Mouse (Mus musculus) thymus, postnatal 0 days (tissue): Measurements from ENCODE around the gene Nrd1. TPM values are rescaled to one million over a fixed set of nuclear protein-coding genes. Genes with fewer than 3 reads are reported as not detected.

Experiments
- DNase-seq: peaks from one replicate; pipeline ENCODE4 v3.0.0-alpha.2; 2015; ENCODE audit warnings: low spot score
- polyA plus RNA-seq: library from polyadenylated mRNA; unstranded; fragments of >200 nt; fragmentation: Nextera tagmentation; extraction: Ambion mirVana; gene quantifications from 2 replicates; pipeline ENCODE4 v1.2.1, GENCODE M21; 2015

Gene Nrd1
- polyA plus RNA-seq, 1 experiment from 2014 or later = 52.5 TPM

DNA sequence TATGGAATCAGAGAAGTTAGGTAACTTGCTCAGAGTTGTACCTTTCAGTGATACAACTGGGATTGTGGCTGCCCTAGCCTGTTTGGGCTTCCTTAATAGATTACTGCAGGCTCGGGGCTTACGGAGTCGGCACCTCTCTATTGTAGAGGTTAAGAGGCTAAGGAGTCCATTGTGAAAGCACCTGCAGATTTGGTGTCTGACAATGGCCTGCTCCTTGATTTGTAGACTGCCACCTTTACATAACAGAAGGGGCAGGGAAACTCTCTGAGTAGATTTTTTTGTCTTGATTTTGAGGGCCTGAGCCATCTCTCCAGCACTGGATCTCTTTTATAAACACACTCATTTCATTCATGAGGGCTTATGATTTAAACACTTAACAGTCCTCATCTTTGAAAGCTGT is 26.1 kb downstream of the Nrd1 start:
- no peak for DNase-seq

DNA sequence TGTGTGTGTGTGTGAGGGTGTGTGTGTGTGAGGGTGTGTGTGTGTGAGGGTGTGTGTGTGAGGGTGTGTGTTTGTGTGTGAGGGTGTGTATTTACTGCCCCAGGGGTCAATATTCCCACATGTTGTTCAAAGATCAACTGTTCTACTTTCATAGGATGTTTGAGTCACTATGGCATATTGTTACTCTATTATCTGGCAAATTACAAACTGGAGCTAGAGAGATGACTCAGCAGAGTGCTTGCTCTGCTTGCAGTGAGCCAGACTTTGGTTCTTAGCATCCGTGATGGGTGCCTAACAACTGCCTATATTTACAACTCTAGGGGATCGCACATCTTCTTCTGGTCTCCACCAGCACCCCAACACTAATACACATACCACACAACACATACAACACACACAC is 29.4 kb downstream of the Nrd1 start:
- DNase-seq = no peak

- no peak for DNase-seq
These were observed 29.8 kb downstream of the Nrd1 start for GRCm38 (mm10) chr4:109030266-109030665.

GRCm38 (mm10) chr4:109036327-109036726 is 35.9 kb downstream of the Nrd1 start:
- peak; percentile 65 for DNase-seq

DNA sequence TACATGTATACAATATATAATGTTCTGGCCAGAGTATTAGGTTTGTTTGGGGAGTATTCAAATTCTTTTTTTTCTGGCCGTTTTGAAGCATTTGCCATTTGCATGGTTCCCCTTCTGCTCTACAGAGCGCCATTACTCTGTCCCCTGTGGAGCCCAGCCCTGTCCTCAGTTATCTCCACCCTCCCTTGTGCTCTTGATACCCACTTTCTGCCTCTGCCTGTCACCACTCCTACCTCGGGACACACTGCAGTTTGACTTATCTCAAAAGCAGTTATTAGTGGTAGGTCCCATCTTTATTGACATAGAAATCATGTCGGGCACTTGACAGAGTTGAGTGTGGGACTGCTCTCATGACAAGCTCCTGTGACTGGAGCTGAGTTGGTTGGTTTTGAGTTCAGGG is 42.3 kb downstream of the Nrd1 start:
- DNase-seq = no peak

DNA sequence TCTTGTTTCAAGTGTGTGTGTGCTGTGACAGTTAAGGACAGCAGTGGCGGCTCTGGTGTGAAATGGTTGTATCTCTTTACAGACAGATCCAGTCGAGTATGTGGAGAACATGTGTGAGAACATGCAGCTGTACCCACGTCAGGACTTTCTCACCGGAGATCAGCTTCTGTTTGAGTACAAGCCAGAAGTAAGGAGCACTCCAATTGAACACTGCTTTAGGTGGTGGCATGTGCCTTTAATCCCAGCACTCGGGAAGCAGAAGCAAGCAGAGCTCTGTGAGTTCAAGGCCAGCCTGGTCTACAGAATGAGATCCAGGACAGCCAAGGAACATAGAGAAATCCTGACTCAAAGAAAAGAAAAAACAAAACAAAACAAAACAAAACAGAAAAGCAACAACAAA is 42.8 kb downstream of the Nrd1 start:
- no peak for DNase-seq

GRCm38 (mm10) chr4:109043756-109044155 is 43.3 kb downstream of the Nrd1 start:
- no peak for DNase-seq

DNA sequence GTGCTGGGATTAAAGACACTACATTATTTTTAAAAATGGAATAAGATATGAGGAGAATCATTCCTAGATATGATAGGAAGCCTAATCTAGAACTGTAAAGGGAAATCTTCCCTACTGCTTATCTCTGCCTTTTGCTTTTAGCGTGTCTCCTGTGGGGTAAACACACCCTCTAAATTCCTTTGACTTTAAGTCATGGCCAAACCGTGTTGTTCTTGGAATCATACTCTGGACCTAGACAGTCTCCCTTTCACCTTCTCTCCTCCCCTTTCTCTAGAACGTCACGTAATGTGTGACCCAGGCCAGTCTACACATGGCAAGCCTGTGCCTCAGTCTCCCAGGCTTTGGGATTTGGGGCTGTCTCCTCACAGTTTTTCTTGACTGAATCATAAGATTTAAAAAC is 47.8 kb downstream of the Nrd1 start:
- no peak for DNase-seq

DNA sequence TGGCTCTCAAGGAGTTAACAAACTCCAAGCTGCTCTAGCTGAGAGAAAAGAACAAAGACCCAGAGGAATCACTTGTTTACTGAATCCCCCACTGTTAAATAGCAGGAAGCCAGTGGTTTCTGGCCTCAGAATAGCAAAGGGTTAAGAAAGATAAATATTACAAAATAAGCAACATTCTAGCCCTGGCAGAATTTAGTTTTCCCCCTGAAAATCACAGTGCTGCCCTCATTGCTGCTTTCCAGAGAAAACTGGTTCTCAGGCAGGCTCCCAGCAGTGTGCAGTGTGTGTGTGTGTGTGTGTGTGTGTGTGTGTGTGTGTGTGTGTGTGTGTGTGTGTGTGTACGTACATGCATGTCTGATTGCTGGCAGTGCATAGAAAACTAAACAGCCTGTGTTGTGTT is 51.8 kb downstream of the Nrd1 start:
- DNase-seq = no peak

DNA sequence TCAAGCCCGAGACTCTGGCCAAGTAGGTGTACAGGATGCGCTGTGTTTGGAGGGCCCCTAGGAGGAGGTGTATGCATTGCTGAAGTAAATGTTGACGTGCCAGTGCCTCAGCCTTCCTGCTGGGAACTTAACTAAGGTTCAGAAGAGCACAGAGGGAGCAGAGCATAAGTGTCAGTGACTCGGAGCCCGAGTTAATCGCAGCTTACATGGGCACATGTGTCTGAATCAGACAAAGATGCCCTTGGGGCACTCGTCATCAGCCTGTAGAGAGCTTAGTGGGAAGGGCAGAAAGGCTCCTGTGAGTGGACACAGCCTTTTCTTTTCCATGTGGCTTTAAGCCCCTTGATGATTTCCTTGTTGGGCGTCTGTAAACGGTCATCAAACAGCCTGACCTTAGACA is 53.5 kb downstream of the Nrd1 start:
- no peak for DNase-seq

- DNase-seq = no peak
These were observed 55.9 kb downstream of the Nrd1 start for GRCm38 (mm10) chr4:109056351-109056750.

GRCm38 (mm10) chr4:109057640-109058039 is 57.2 kb downstream of the Nrd1 start:
- no peak for DNase-seq

DNA sequence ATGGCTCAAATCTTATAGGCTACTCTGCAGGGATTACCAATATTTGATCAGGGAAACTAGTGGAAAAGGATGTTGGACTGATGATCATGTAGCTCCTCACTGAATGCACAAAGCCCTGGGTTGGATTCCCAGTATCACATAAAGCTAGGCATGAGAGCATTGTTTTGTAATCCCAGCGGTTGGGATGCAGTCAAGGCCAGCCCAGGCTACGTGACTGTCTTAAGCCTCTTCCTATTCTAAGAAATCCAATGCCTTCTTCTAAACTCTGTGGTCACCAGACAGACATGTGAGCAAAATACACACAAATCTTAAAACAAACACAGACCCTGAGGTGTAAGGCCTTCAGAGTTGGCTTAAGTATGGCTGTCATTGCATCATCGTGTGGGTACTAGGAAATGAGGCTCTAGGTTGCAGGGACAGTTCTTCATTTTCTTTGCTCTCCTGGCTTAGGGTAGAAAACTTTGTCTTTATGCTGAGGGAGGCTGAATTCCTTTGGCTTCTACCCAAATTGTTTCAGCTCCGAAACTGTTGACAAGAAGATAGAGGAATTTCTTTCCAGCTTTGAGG is 58.9 kb downstream of the Nrd1 start:
- DNase-seq = no peak

- DNase-seq = no peak
These were observed 64.5 kb downstream of the Nrd1 start for GRCm38 (mm10) chr4:109064941-109065340.

GRCm38 (mm10) chr4:109065714-109066113 is 65.3 kb downstream of the Nrd1 start:
- DNase-seq = no peak

DNA sequence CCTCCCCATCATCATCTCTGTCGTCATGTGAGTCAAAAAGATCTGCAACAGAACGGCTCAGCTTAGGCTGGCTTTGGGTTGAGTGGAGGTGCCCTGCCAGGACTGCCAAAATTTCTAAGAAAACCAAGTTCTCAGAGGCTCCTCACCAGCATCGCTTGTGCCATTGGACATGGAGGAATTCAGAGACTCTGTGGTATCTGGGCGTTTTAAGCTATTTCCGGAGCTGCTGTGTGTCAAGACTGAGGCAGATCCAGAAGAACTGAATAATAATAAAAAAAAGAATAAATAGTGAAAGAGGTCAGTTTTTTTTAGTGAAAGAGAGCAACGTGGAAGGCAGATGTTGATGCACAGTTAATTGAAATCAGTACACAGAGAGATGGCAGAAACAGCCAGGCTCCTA is 72.4 kb downstream of the Nrd1 start:
- DNase-seq = no peak

DNA sequence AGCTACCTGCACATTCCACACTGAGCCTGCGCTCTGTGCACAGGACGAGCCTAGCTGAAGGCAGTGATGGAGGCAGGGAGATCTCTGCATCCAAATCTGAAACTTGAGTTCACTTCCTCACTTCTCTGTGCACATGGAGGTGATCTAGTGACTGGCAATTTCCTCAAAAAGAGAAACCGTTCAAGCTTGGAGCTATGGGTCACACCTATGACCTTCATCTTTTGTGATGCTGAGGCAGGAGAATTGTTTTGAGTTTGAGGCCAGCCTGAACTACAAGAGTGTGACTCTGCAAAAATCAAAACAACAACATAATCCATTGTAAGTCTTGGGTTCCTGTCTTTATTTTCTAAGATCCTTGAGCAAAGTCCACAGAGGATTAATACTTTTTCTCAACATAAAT is 72.8 kb downstream of the Nrd1 start:
- no peak for DNase-seq

DNA sequence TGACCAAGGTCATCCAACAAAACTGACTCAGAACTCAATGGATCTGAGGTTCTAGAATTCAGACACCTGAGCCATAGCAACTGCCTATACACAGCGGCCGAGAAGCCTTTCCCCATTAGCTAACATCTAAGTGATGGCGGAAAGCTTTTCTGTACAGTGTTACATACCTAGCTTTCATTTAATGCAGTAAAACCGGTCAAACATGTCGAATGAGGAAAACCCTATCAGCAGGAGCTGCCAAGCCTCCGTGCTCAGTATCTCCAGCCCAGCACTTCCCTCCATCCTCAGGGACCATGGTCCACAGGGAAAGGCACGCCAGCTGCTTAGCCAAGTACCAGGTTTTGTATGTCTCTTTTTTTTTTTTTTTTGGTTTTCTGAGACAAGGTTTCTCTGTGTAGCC is 78.5 kb downstream of the Nrd1 start:
- no peak for DNase-seq

GRCm38 (mm10) chr4:109079676-109080075 is 79.2 kb downstream of the Nrd1 start:
- no peak for DNase-seq

- no peak for DNase-seq
These were observed 79.7 kb downstream of the Nrd1 start for GRCm38 (mm10) chr4:109080118-109080517.

DNA sequence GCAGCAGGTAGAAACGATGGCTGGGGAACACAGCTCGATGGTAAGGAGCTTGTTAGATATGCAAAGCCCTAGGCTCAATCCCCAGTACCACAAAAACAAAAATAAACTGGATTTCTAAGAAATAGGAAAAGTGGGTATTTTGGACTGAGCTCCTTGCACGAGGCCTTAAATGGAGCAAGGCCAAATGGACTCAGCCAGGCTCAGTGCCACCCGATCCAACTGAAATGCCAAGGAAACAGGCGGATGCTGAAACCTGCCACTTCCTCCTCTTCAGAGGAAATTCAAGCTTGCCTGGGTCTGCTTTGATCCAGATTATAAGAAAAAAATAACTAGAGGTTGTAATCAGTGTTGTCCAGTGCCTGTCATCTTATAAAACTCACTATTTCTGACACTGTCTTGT is 88.7 kb downstream of the Nrd1 start:
- DNase-seq = no peak

- no peak for DNase-seq
These were observed 89.5 kb downstream of the Nrd1 start for GRCm38 (mm10) chr4:109089999-109090398.

DNA sequence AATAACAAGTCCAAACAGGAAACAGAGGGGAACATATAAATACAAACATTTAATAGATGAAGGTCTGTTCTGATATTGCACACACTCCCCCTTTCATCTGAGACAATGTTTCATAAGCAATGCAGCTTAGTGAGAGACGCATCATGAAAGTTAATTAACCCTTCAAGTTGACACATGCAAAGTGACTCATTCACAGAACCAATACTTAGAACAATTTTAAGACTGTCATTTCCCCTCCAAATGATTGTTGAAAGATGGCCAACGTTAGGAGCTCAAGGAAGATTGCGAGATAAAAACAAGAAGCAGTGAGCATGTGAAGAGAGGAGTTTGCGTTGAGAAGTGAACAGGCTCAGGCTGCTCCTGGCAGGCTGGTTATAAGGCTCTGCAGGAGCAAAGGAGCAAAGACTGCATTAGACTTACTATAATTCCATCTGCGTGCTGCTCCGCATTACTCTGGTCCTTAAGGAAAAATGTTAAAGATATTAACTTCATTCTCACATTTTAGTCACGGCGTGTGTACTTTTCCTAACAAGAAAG is 90.9 kb downstream of the Nrd1 start:
- no peak for DNase-seq

DNA sequence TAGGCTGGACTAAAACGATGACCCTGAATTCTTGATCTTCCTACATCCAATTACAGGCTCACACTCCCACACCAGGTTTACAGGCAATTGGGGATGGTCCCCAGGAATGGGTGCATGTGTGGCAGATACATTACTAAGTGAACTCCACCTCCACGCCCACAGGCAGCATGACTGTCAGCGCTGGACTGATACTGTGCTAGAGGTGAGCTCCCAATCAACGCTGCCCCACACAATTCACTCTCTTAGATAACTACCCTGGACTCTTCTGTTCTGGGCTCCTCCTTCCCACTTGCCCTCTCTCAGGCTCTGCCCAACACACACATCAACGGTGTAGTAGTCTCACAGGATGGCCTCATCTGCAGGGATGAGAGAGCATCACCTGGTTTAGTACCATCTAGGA is 91.9 kb downstream of the Nrd1 start:
- DNase-seq = no peak
